Mouse (Mus musculus): ENCODE data around the gene Mrpl10. TPM values are rescaled to one million over a fixed set of nuclear protein-coding genes. Genes with fewer than 3 reads are reported as not detected.

Gene Mrpl10
- total and polyA plus RNA-seq, 3 experiments = 104 to 132 (median 119) TPM

DNA sequence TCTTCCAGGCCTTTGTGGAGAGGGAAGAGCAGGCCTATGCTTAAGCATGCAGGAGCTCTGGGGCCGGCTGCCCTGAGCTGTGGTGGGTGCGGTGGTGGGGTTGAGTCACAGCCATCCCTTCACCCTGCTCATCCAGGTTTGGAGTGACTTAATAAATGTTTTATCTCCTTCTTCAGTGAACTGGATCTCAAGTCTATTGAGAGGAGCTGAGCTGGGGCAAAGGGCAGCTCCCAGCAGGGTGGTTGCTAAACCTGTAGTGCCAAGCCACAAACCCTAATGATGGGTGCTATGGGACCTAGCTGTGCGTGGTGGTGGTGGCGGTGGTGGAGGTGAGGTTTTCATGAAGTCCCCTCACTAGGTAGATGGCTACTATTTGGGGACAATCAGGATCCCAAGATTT lies 7.6 kb upstream of the Mrpl10 start:
- no peaks in the 10 kb centered on the region for H3K9me3 ChIP-seq (replicated peaks; ENCODE audit: low read length)
- dilution Hi-C loops (cut with MboI; ENCODE audit: extremely low pct_ligation_motif_present, extremely low pct_unique_long_range_greater_than_20kb, low sequenced_read_pairs) = no loop called here
- no peak for DNase-seq (ENCODE audit: extremely low read depth)
- no peaks in the 10 kb centered on the region for H3K27me3 ChIP-seq (replicated peaks)
- no peak for TF ChIP-seq ZC3H11A (IDR thresholded peaks at IDR 0.05; ENCODE audit: low read depth, low read length)
- H3K27ac ChIP-seq (ENCODE audit: insufficient read depth, low read depth) = no peak overlapping the region
- no peak overlapping the region for H3K4me2 ChIP-seq (ENCODE audit: insufficient read depth, low read depth, poor library complexity, severe bottlenecking)
- peaks cover 19 to 55% of the 10 kb centered on the region in 2 experiments for H3K36me3 ChIP-seq (replicated peaks in 1 of 2; ENCODE audit: control insufficient read depth in 1 of 2, insufficient read depth in 1 of 2, low read length in 1 of 2)
- peaks cover 3 to 18% of the 10 kb centered on the region in 2 experiments; a peak in 2 of 4 replicates for H3K4me1 ChIP-seq (ENCODE audit: control insufficient read depth in 1 of 2, insufficient read depth in 2 of 2)
- no peak overlapping the region for H3K9ac ChIP-seq (ENCODE audit: insufficient read depth, low read depth)
- H3K4me3 ChIP-seq (replicated peaks in 1 of 3; ENCODE audit: low read depth in 2 of 3, low read length in 2 of 3, poor library complexity in 1 of 3) = no peak overlapping the region
- no peaks in the 10 kb centered on the region for H3K79me2 ChIP-seq (replicated peaks; ENCODE audit: control insufficient read depth, extremely low read depth, insufficient read depth, poor library complexity, severe bottlenecking)
- in situ Hi-C loops (cut with MboI; ENCODE audit: low pct_ligation_motif_present, low pct_unique_long_range_greater_than_20kb, low sequenced_read_pairs) = no loop called here

DNA sequence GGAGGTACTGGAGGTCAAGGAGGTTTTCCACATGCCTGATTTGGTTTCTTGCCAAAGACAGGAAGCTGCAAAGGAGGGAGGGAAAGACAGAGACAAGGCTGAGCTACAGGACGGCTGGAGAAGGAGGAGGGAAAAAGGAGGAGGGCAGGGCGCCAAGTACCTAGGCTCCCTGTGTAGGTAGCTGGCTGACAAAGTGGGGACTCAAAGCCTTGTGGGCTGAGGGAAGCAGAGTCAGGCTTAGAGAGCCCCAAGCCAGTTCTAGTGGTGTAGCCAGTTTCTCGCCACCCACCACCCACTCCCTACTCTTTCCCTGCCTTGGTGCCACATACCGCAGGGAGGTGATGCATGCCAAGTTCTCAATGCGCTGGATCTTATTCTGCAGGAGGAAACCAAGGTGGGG lies 5.2 kb upstream of the Mrpl10 start:
- H3K79me2 ChIP-seq (replicated peaks; ENCODE audit: control insufficient read depth, extremely low read depth, insufficient read depth, poor library complexity, severe bottlenecking) = no peaks in the 10 kb centered on the region
- peaks cover 2 to 13% of the 10 kb centered on the region in 2 experiments; a peak in 2 of 4 replicates for H3K4me1 ChIP-seq (ENCODE audit: control insufficient read depth in 1 of 2, insufficient read depth in 2 of 2)
- no peaks in the 10 kb centered on the region for H3K9me3 ChIP-seq (replicated peaks; ENCODE audit: low read length)
- no peak overlapping the region for H3K4me3 ChIP-seq (replicated peaks in 1 of 3; ENCODE audit: low read depth in 2 of 3, low read length in 2 of 3, poor library complexity in 1 of 3)
- dilution Hi-C loops (cut with MboI; ENCODE audit: extremely low pct_ligation_motif_present, extremely low pct_unique_long_range_greater_than_20kb, low sequenced_read_pairs) (no loop called here), in situ Hi-C loops (cut with MboI; ENCODE audit: low pct_ligation_motif_present, low pct_unique_long_range_greater_than_20kb, low sequenced_read_pairs) (no loop called here)
- H3K36me3 ChIP-seq (replicated peaks in 1 of 2; ENCODE audit: control insufficient read depth in 1 of 2, insufficient read depth in 1 of 2, low read length in 1 of 2) = peaks cover 19 to 55% of the 10 kb centered on the region in 2 experiments
- H3K9ac ChIP-seq (ENCODE audit: insufficient read depth, low read depth) = no peak overlapping the region
- H3K4me2 ChIP-seq (ENCODE audit: insufficient read depth, low read depth, poor library complexity, severe bottlenecking) = no peak overlapping the region
- DNase-seq (ENCODE audit: extremely low read depth) = no peak
- TF ChIP-seq SMC3 (IDR thresholded peaks at IDR 0.05; ENCODE audit: low read depth, low read length) (no peak), MYC (IDR thresholded peaks at IDR 0.05; ENCODE audit: low read depth, low read length) (no peak), JUN (IDR thresholded peaks at IDR 0.05; ENCODE audit: insufficient read depth, low read depth, low read length) (no peak), TBP (conservative IDR thresholded peaks at IDR 0.05; ENCODE audit: low read depth, low read length) (no peak), USF1 (IDR thresholded peaks at IDR 0.05; ENCODE audit: low read depth, low read length) (no peak), SIN3A (IDR thresholded peaks at IDR 0.05; ENCODE audit: low read length) (no peak), TCF12 (IDR thresholded peaks at IDR 0.05; ENCODE audit: low read depth, low read length) (no peak), POLR2A (IDR thresholded peaks at IDR 0.05; ENCODE audit: low read depth, low read length) (no peak), RCOR1 (conservative IDR thresholded peaks at IDR 0.05; ENCODE audit: low read depth, low read length) (no peak), PAX5 (IDR thresholded peaks at IDR 0.05; ENCODE audit: low read length) (no peak)
- H3K27me3 ChIP-seq (replicated peaks) = no peaks in the 10 kb centered on the region
- H3K27ac ChIP-seq (ENCODE audit: insufficient read depth, low read depth) = no peak overlapping the region

DNA sequence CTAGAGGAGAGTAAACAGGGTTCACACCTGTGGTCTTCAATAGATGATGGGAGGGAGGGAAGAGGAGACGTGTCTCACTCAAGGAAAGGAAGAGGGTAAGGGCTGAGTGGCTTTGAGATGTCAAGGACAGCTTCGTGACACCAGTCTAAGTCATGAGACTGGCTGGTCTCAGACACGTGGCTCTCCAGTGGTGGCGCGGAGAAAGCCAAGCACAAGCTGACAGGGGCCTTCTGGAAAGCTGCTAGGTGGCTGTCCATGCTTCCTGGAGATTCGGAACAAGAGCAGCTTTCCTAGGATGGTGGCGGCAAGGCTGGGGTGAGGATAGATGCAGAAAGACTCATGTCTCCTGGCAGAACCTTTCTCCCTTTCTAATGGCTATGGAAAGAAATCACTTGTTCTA lies 2.5 kb upstream of the Mrpl10 start:
- dilution Hi-C loops (cut with MboI; ENCODE audit: extremely low pct_ligation_motif_present, extremely low pct_unique_long_range_greater_than_20kb, low sequenced_read_pairs) = no loop called here

More for the DNA sequence above, 2.5 kb upstream of the Mrpl10 start:
- H3K4me1 ChIP-seq (ENCODE audit: control insufficient read depth in 1 of 2, insufficient read depth in 2 of 2) = peaks cover 4 to 23% of the 10 kb centered on the region in 2 experiments; a peak in 3 of 4 replicates
- H3K9ac ChIP-seq (ENCODE audit: insufficient read depth, low read depth) = no peak overlapping the region
- H3K4me3 ChIP-seq (replicated peaks in 1 of 3; ENCODE audit: low read depth in 2 of 3, low read length in 2 of 3, poor library complexity in 1 of 3) = no peak overlapping the region
- no peaks in the 10 kb centered on the region for H3K27me3 ChIP-seq (replicated peaks)
- no peak overlapping the region for H3K27ac ChIP-seq (ENCODE audit: insufficient read depth, low read depth)
- no peak for TF ChIP-seq CHD1 (IDR thresholded peaks at IDR 0.05; ENCODE audit: low read depth, low read length)
- TF ChIP-seq IRF4 (IDR thresholded peaks at IDR 0.05; ENCODE audit: low read depth, low read length) = no peak
- no peak for TF ChIP-seq ELF1 (IDR thresholded peaks at IDR 0.05; ENCODE audit: low read depth, low read length)
- H3K4me2 ChIP-seq (ENCODE audit: insufficient read depth, low read depth, poor library complexity, severe bottlenecking) = no peak overlapping the region
- H3K36me3 ChIP-seq (replicated peaks in 1 of 2; ENCODE audit: control insufficient read depth in 1 of 2, insufficient read depth in 1 of 2, low read length in 1 of 2) = peaks cover 1 to 45% of the 10 kb centered on the region in 2 experiments
- H3K9me3 ChIP-seq (replicated peaks; ENCODE audit: low read length) = no peaks in the 10 kb centered on the region
- peaks cover 24% of the 10 kb centered on the region for H3K79me2 ChIP-seq (replicated peaks; ENCODE audit: control insufficient read depth, extremely low read depth, insufficient read depth, poor library complexity, severe bottlenecking)
- in situ Hi-C loops (cut with MboI; ENCODE audit: low pct_ligation_motif_present, low pct_unique_long_range_greater_than_20kb, low sequenced_read_pairs) = no loop called here
- DNase-seq (ENCODE audit: extremely low read depth) = no peak
